Mouse (Mus musculus) right cerebral cortex, postnatal 4 days (tissue): ENCODE results near the gene Secisbp2l.

Source experiments
- DNase-seq: peaks from one replicate; pipeline ENCODE4 v3.0.0-alpha.2; 2022

Secisbp2l gene

GRCm38 (mm10) chr2:125781978-125782718 lies 522 bp downstream of the Secisbp2l start:
- no peak for DNase-seq

- no peak for DNase-seq
These were observed 1.7 kb downstream of the Secisbp2l start for GRCm38 (mm10) chr2:125781006-125781405.

- no peak for DNase-seq
These were observed 4.3 kb downstream of the Secisbp2l start for GRCm38 (mm10) chr2:125778380-125778779.

- DNase-seq = no peak
These were observed 5.7 kb downstream of the Secisbp2l start for GRCm38 (mm10) chr2:125777018-125777417.

GRCm38 (mm10) chr2:125775661-125776060 lies 7.0 kb downstream of the Secisbp2l start:
- DNase-seq = no peak

GRCm38 (mm10) chr2:125774846-125775245 lies 7.8 kb downstream of the Secisbp2l start:
- no peak for DNase-seq

GRCm38 (mm10) chr2:125765029-125765428 lies 17.6 kb downstream of the Secisbp2l start:
- no peak for DNase-seq

GRCm38 (mm10) chr2:125764531-125764930 lies 18.1 kb downstream of the Secisbp2l start:
- DNase-seq = no peak

GRCm38 (mm10) chr2:125749330-125749729 lies 33.3 kb downstream of the Secisbp2l start:
- no peak for DNase-seq

GRCm38 (mm10) chr2:125739338-125739737 lies 43.3 kb downstream of the Secisbp2l start:
- DNase-seq = no peak

- no peak for DNase-seq
These were observed 44.0 kb downstream of the Secisbp2l start for GRCm38 (mm10) chr2:125738718-125739117.

- no peak for DNase-seq
These were observed 46.7 kb downstream of the Secisbp2l start for GRCm38 (mm10) chr2:125736025-125736343.

- DNase-seq = no peak
These were observed 47.2 kb downstream of the Secisbp2l start for GRCm38 (mm10) chr2:125735333-125736024.

- DNase-seq = no peak
These were observed 47.9 kb downstream of the Secisbp2l start for GRCm38 (mm10) chr2:125734741-125735140.

GRCm38 (mm10) chr2:125731763-125732560 lies 50.7 kb downstream of the Secisbp2l start:
- peak; percentile 96 for DNase-seq

- DNase-seq = no peak
These were observed 58.0 kb downstream of the Secisbp2l start for GRCm38 (mm10) chr2:125724546-125725114.

- DNase-seq = peak; percentile 59
These were observed 58.6 kb downstream of the Secisbp2l start, which contains the start of gene Shc4 for GRCm38 (mm10) chr2:125724086-125724430. Shc4 (minus strand) TSS chr2:125724148.

GRCm38 (mm10) chr2:125723408-125724085 lies 59.1 kb downstream of the Secisbp2l start:
- peak; percentile 58 for DNase-seq

GRCm38 (mm10) chr2:125723086-125723407 lies 59.6 kb downstream of the Secisbp2l start:
- DNase-seq = no peak

GRCm38 (mm10) chr2:125716599-125716998 lies 66.1 kb downstream of the Secisbp2l start:
- DNase-seq = no peak

GRCm38 (mm10) chr2:125706510-125706921 lies 76.2 kb downstream of the Secisbp2l start:
- no peak for DNase-seq

- DNase-seq = no peak
These were observed 77.6 kb downstream of the Secisbp2l start for GRCm38 (mm10) chr2:125704907-125705631.
